Mouse (Mus musculus) spleen, postnatal 0 days (tissue): Measurements from ENCODE around the gene Cand2. TPM values are rescaled to one million over a fixed set of nuclear protein-coding genes. Genes with fewer than 3 reads are reported as not detected.

Source experiments
- polyA plus RNA-seq: library from polyadenylated mRNA; unstranded; fragments of >200 nt; fragmentation: Nextera tagmentation; extraction: Ambion mirVana; gene quantifications from 2 replicates; pipeline ENCODE4 v1.2.1, GENCODE M21; 2015

Cand2 gene
- 2.1 and 2.8 TPM in 2 replicates for polyA plus RNA-seq

DNA sequence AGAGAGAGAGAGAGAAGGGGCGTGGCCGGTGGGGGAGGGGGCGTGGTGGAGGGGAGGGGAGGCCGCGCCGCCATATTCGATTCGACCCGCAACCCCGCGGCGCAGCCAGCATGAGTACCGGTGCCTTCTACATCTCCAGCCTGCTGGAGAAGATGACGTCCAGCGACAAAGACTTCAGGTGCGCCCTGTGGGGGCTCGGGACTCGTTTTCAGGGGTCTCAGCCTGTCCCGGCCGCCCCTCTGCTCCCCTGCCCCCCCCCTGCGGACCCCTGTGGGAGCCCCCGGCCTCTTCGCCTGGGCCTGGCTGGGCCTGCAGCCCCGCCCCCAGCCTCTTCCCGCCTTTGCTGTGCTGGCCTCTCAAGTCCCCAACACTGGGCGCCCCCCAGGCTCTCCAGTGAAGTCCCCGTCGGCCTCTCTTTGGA lies at the start of gene Cand2:
Cand2 (plus strand) TSS at position 38 of the 421 bp plus-strand sequence.

DNA sequence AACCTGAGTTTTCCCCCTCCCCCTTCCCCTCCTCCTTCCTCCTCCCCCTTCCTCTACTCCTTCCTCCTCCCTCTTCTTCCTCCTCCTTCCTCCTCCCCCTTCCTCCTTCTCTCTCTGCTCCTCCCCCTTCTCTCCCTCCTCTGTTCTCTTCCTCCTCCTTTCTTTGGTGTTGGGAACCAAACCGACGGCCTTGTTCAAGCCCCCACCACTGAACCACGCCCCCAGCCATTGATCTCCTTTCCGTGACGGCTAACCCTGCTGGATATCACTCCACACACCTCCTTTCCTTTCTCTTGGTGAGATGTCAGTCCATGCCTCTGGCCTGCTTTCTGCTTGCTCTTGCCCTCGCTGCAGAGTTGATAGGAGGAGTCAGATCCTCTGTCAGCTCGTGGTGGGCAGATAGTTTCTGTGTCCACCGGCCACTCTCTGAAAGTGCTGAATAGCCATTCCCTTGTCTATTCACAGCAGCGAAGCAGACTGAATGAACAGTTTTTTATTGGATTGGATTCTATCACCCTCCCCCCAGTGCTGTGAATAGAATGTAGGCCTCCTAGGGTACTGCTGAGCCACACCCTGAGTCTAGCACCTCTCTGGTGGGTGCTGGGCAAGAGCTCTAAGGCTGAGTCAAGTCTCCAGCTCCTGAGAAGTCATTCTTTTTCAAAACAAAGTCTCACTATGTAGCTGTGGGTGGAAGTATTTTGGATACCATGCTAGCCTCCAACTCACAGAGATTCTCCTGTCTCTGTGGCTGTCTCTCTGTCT lies 12.2 kb upstream of the Cand2 start, which contains the start of gene Tmem40:
Tmem40 (minus strand) TSS at position 416 of the 762 bp plus-strand sequence.

DNA sequence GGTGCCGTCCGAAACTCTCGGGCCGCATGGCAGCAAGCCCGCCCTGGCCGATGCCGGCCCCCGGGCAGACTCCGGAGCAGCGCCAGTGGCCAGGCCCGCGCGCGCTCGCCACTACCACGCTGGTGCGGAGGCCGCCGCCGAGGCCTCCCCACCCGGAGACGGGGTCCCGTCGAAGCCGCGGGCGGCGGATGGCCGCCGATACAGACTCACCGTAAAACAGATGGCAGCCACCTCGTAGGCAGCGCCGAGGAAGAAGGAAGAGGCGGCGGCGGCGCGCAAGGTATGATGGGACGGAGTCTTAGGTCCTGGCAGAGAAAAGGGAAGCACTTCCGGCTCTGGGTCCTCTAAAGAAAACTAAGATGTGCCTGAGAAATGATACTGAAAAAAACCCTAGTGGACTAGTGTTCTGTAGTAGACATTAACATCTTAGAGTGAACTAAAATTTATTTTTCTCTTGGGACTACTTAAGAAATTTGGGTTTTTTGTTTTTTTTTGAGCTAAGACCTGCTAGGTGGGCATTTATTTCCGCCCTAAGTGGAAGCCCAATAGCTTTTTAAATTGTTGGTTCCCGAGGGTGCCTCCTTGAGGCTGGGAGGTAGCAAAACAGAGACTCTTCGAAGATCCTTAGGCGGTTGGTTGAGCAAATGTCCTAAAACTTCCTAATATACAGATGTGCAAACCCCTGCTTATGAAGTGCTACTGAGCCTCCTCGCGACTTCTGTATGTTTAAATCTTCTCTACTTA lies 34.3 kb downstream of the Cand2 start, which contains the start of gene Rpl32:
Rpl32 (minus strand) TSS at position 260 of the 744 bp plus-strand sequence.

DNA sequence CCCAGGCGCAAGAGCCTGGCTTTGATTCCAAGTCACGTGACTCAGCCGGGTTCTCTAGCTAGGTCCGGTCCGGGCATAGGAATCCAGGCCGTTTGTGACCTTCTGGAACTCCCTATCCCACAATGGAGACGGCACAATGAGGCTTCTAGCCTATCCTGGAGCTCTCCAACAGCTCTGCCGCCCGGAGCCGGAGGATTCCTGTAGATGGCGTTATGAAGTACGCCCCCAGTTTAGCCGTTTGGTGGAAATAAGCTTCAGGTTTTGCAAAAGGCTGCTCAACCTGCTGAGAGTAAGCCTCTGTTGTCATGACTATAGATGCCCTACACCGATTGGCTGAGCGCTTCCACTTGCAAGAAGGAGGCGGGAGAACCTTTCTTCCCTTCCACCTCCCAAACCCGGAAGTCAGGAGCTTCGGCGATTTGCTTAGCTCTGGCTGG lies 63.8 kb downstream of the Cand2 start, which contains the start of gene Efcab12:
Efcab12 (minus strand) TSS at position 252 of the 437 bp plus-strand sequence.

DNA sequence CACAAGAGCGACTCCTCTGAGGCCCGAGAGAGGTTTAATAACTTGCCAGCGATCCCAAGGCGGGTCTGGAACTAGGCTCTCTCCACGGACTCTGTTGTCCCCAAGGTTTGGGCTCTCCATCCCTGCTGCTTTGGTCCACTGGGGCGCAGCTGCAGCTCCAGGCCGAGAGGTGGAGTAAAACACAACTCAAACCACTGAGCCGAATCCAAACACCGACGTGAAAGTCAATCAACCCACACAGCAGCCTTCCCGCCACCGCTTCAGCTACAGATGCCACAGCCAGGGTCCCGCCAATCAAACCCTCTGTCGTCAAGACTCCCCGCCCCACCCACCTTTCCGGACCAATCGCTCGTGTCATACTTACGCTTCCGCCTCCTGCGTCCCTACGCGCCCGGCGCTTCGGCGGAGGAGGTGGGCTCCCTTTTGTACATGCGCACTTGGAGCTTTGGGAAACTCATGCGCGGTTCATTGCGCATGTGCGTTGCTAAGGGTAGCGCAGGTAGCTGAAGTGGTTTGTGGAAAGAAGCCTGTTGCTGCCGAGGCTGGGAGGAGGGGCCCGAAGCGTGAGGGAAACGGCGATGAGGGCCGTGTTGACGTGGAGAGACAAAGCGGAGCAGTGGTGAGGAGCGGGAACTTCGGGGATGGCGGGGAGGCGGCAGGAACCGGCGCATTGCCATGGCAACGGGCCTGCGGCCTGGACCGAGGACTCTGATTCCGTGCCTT lies 78.9 kb downstream of the Cand2 start, which contains the start of the genes Mbd4 and Ift122:
Mbd4 (minus strand) TSS at position 281 of the 723 bp plus-strand sequence.
Ift122 (plus strand) TSS at position 380 of the 723 bp plus-strand sequence.

Other genes starting within 250 kb of the Cand2 start
- 11.1 and 12.9 TPM in 2 replicates for gene Tsen2, start 229.9 kb upstream of the Cand2 start, polyA plus RNA-seq
- gene Mkrn2os, start 182.0 kb upstream of the Cand2 start, polyA plus RNA-seq, result 0.05 TPM in 1 of 2 replicates, not detected in the other
- 12.3 and 13.0 TPM in 2 replicates for gene Mkrn2, start 172.6 kb upstream of the Cand2 start, polyA plus RNA-seq
- 48.9 and 50.0 TPM in 2 replicates for gene Raf1, start 97.9 kb upstream of the Cand2 start, polyA plus RNA-seq
- gene Tmem40, start 12.1 kb upstream of the Cand2 start, polyA plus RNA-seq, result 32.7 and 35.0 TPM in 2 replicates
- 2,197 and 2,236 TPM in 2 replicates for gene Rpl32, start 34.2 kb downstream of the Cand2 start, polyA plus RNA-seq
- 0.13 and 0.18 TPM in 2 replicates for gene Efcab12, start 63.9 kb downstream of the Cand2 start, polyA plus RNA-seq
- 12.2 and 14.4 TPM in 2 replicates for gene Mbd4, start 78.8 kb downstream of the Cand2 start, polyA plus RNA-seq
- 3.8 and 4.0 TPM in 2 replicates for gene Ift122, start 78.9 kb downstream of the Cand2 start, polyA plus RNA-seq
- gene Rho, start 157.2 kb downstream of the Cand2 start, polyA plus RNA-seq, result 0.08 and 0.13 TPM in 2 replicates
- not detected in 2 replicates for gene H1foo, start 170.4 kb downstream of the Cand2 start, polyA plus RNA-seq
- 14.8 and 18.5 TPM in 2 replicates for gene Plxnd1, start 220.5 kb downstream of the Cand2 start, polyA plus RNA-seq